Mouse (Mus musculus) heart, postnatal 0 days (tissue): ENCODE measurements at regions not wholly inside any gene's neighbourhood (a gene's known extent, or its start where the extent isn't known, plus 50 kb on each side); places are given as distances from the start of the nearest gene placed in this dataset.

Experiments used
- CTCF ChIP-seq: IDR thresholded peaks from 2 replicates; pipeline ENCODE4 v1.5.1; 2016; ENCODE audit warnings: antibody characterized with exemption, control low read depth, low read depth
- EP300 ChIP-seq: IDR thresholded peaks from 2 replicates; pipeline ENCODE4 v1.6.1; 2016; ENCODE audit warnings: antibody characterized with exemption, low read depth

DNA sequence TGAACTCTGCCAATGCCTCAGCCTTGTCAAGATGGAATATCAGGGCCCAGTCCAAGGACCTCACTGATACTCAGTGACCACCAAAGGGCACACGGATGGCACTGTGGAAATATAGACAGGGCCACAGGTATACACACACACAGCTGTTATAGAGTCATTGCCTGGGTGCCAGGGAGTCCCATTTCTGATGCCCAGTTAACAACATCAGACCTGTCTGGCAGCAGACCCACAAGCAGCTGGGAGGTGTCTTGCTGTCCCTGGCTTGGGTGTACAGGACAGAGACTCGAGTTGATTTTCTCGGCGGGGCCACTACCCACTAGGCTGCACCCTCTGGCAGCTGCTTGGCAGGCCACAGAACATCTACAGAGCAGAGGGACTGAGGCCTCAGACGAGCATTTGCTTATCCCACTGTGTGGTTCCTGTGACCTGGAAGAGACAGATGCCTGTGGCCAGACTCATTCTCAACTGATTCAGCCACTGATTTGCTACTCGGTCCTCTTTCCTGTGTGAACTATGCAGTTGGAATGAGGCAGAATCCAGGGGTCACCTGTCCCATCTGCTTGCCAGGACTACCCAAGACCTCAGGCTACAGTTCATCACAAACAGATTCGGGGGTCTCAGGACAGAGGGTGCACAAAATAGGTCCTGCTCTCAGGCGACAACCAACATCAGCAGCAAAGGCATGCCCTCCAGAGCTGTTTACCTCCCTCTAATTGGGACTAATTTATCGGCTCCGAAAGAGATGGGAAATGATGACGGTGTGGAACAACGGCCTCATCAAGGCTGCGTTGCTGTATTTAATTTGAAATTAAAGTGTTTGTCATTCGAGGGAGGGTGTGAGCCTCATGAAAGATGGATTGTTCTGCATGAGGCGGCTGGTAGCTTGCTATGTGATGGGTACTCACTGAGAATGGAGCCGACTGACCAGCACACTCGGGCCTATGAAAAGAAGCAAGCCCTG lies 110.0 kb upstream of the Ppp1r26 start:
- TF ChIP-seq EP300 (no peak), CTCF (no peak)
